Mouse (Mus musculus): Measurements from ENCODE around the gene Gsg1l.

The Gsg1l gene

DNA sequence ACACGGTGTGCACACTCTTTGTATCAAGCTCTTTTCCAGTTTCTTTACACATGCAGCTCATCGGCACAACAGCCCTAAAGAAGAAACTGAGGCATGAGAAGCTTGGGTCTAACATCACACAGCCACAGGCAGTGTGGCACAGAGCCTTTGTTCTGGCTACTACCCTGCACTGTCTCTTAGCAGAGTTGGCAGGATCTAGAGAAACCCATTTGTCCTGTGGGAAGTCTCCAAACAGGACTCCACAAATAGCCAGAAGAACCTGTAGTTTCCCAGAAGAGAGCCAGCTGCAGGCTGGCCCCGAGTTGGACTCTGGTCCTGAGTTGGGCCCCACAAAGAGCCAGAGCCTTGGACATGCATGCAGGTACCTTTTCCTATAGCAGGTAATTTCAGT, 49.9 kb downstream of the Gsg1l start:
- no peak for DNase-seq (ENCODE audit: low read depth, low spot score)

DNA sequence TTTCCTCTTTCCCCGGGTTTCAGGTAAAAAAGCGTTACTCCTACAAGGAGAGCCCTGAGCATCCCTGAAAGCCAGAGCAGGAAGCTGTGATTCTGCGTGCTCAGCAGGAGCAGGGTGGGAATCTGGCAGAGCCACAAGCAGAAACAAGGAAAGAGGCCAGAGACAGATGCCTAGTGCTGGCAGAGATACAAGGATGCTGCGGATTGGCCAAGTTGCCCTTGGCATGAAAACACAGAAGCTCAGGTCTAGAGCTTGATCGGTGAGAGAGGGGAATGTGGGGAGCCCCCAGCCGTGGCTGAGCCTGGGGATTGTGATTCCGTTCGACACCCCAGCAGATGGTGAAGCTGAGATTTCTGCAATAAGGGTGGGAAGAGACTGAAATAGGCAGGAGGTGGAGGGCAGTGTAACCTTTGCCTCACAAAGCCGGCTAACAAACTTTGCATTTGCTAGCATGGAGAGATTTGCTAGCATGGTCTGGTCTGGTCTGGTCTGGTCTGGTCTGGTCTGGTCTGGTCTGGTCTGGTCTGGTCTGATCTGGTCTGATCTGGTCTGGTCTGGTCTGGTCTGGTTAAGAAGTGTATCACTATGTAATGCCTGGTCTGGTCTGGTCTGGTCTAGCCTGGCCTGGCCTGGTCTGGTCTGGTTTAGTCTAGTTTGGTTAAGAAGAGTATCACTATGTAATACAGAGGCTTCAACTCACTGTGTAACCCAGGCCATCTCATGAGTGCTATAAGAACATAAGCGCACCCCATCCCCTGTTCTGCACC, 50.4 kb downstream of the Gsg1l start:
- no peak for DNase-seq (ENCODE audit: low read depth, low spot score)

DNA sequence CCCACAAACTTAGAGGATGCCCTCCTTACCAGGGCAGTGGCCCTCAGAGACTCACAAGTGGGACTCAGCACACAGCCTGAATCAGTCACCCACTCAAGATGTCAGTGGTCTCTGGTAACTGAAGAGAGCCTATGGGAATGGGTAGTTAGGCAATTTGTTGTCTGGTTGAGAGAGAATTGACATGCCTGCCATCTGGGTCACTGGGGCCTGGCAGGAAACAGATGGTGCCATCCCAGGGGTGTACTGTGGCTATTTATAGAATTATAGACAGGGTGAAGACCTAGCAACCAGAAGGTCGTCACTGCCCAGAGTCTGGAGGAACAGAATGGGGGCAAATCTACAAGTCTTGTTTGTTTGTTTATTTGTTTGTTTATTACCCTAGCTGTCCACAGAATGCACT, 54.8 kb downstream of the Gsg1l start:
- no peak for DNase-seq (ENCODE audit: low read depth, low spot score)

DNA sequence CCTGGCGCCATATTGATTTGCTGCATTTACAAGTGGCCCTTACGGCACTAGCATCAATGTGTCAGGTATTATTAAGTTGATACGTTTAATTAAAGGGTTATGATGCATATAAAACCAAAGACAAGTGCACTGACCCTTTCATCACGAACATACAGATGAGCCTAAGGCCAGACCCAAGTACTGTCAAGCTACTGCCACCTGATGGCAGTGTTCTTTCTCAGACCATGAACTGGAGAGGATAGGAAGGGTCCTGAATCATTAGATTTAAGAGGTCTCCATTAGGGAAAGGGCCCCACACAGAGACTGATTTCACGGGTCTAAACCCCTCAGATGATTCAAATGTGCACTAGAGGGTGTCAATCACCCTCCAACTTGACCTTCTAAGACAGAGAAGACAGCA, 55.6 kb downstream of the Gsg1l start:
- no peak for DNase-seq (ENCODE audit: low read depth, low spot score)

DNA sequence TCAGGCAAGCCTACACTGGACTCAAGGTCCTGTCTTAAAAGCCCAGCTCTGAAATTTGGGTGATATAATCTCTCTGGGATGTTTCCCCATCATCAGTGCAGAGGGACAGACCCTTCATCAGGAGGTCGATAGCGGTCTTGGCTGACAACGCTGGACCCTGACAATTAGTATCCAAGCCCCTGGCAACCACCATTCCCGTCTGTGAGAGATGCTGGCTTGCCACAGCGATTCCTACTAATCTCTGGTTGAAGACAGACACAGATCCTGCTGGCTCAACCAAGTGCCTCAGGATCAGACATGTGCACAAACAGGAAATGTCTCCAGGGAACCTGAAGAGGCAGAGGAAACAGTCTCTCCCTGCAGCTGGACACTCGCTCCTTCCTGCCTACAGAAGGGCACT, 62.2 kb downstream of the Gsg1l start:
- DNase-seq (ENCODE audit: low read depth, low spot score) = no peak

DNA sequence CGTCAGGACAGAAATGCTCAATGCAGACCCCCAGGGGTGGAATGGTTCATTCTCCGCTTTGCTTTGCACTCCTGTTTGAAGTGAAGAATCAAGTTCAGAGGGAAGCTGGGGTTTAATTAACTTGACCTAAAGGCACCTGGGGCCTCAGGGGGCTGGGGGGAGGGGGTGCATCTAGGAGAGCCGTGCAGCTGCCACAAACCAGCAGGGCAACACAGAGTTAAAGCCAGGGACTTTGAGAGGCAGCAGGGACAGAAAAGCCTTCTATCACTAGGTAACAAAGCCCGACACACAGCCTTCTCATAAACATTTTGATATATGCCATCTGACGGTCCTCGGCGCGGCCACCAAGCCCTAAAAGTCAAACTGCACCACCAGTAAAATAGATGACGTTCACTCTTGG, 62.9 kb downstream of the Gsg1l start:
- no peak for DNase-seq (ENCODE audit: low read depth, low spot score)

DNA sequence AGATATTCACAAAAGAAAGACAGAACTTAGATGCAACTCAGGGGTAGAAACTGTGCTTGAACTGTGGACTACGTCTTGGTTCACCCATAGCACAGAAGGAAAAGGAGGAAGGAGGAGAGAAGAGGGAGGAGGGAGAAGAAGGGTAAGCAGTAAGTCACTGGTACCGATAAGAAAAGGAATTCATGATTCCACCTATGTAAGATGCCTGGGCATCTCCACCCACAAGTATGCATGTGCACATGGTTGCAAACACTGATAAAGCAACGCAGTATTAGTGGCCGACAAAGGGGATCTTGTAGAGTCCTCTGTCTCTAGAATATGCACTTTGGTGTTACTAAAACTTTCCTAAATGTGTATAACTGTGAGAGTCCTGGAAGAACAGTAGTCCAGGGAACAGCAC, 64.8 kb downstream of the Gsg1l start:
- DNase-seq (ENCODE audit: low read depth, low spot score) = no peak

DNA sequence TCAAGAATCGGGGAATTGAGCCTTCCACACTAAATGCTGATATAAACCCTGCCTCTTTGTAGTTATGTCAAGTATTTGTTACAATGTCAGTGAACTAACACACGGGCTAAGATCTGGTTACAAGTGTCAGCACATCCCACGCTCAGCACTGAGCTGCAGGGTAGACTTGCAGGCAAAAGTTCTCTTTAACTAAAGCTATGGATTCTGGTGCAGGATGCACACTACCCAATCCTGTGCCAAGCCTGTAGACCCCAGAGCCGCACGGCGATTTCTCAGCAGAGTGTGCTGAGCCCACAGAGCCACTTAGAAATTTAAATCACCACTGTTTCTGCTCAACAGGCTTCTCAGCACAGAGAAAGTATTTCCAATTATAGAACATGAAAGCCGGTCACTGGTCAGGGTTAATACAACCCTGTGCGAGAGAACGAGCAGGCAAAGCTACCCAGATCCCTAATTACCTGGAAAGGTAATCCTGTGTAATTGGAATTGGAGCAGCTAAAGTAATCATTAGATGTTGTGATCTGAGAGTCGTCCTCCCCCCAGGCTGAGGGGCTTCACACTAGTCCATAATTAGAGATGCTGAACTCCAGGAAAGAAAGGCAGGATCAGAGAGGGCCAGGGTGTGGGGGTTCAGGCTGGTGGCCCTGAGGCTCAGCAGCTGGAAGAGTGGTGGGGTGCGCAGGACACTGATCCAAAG, 69.7 kb downstream of the Gsg1l start:
- no peak for DNase-seq (ENCODE audit: low read depth, low spot score)

DNA sequence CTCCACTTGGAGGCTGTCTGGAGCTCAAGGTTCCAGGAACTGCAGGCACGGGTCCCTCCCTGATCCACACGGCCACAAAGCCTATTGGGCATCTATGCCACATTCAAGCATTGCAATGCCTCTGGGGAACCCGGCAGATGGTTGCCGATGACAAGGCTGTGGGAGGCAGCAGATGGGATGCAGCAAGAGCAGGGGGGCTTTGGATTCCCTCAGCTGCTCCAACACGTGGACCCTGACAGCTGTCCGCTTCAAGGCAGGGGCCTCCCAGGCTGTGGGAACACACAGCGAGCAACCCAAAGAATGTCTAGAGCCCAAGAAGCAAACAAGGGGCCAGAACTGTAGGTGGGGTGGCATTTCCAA, 73.4 kb downstream of the Gsg1l start:
- no peak for DNase-seq (ENCODE audit: low read depth, low spot score)

DNA sequence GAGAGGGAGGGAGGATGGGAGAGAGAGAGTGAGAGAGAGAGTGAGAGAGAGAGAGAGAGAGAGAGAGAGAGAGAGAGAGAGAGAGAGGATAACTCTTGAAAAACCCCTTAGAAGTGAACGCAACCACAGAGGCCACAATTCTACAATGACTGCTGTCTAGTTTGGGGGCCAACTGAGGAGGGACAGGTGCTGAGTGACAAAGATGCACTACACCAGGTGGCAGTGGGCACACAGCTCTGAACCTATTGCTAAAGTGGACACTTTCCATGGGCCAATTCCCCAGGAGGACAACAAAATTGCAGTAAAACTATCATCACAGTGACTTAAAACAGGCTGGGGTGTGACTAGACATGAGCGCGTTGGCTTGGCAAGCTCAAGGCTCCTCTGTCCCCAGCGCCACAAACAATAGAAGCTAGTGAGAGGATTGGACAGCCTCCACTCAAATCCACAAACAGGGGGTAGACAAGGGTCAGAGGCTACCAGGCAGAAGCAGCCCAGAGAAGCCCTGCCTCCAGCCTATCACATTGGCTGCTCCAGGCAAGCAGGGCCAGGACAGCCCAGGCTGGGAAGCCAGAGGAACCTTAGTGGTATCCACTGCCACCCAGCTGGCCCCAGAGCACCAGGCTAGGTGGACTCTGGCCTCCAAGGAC, 73.9 kb downstream of the Gsg1l start:
- no peak for DNase-seq (ENCODE audit: low read depth, low spot score)

DNA sequence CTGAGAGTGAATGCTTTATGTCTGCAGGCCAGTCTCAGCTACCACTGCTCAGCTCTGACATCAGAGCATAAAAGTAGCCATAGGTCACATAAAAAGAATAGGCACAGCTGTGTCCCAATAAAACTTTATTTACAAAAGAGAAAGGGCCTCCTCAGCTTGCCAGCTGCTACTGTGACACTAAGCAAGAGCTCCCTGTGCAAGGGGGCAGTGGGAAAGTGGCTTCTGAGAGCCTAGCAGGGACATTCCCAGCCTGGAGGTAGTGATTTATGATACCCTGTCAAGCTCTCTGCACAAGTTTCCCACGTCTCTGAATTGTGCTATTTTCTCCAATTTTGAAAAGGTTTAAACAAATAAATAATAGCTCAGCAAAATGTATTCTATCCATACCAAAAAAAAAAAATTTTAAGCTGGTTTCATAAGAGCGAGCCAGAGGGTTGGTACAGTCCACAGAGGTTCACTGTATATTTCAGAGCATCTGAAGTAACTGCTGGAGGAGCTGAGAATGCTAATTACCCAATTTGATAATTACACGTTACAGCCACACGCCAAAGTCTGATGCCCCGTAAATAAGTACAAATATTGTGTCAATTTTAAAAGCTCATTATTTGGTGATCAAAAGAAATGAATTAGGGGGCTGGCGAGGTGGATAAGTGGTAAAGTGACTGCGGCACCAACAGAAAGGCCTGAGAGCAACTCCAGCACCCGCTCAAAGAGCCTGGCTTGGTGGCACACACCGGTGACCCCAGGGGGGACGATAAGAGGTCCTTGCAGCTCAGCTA, 74.9 kb downstream of the Gsg1l start:
- DNase-seq (ENCODE audit: low read depth, low spot score) = no peak

DNA sequence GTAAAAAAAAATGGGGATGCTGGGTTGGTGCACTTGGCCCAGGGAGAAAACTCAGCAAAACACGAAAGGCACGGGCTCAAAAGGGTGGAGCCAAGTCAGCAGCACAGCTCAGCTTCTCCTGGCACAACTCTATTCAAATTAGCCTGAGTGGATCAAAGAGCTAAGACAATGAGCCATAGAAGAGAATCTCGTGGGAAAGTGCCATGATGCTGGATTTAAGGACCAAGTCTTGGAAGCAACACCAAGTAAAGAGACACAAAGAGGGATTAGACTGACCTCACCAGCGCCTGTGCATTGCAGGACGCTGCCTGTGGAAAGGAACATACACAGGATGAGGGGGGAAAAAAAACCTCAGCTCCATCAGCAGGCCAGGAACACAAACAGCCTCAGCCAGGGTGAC, 76.9 kb downstream of the Gsg1l start:
- DNase-seq (ENCODE audit: low read depth, low spot score) = no peak

DNA sequence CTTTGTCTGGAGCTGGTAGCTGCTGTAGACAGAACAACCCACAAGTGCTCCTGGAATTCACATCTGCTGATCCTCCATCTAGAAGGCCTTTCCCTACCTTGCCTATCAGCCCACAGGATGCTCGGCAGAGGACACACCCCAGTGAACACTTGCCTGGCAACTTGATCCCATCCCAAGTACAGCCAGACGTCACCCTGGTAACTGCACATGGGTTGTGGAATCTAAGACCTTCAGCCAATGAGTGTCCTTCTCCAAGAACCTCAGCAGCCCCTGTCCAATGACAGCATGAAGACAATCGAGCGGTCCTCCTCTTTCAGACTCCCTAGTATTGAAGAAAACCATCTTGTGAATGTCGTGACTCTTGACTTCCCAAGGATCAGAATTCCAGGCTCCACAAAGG, 80.5 kb downstream of the Gsg1l start:
- DNase-seq (ENCODE audit: low read depth, low spot score) = no peak

DNA sequence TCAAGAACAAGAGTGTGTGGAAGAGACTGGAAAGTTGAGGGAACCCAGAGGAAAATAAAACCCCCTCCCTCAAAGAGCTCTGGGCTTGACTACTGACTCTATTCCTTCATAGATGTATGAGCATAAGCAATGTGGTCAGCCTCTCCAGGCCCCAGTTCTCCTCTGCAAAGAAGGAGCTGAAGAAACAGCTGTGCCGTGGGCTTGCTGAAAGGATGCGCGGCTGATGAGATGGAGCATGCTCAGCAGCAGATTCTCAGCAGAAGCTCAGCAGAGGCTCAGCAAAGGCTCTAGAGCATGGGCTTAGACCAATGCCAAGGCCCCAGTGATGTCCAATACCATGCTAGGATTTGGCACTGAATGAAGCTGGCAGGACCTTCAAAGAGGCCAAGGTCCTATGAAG, 82.3 kb downstream of the Gsg1l start:
- DNase-seq (ENCODE audit: low read depth, low spot score) = no peak

DNA sequence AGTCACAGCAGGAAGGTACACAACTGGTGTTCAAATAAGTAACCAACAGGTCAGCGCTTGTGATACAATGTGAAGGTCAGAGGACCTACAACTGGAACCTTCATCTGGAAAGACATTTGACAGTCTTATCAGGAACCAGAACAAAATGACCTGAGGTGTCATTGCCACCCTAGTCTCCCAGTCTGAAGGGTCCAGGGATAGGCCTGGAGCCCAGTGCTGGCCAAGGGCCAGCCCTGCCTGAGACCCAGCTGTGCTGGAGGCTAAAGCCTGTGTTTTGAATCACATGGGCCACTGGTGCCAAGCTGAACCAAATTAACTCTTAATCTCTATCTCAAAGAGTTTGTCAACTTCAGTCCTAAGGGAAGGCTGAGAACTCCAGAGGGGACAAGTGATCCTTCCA, 86.1 kb downstream of the Gsg1l start:
- no peak for DNase-seq (ENCODE audit: low read depth, low spot score)

DNA sequence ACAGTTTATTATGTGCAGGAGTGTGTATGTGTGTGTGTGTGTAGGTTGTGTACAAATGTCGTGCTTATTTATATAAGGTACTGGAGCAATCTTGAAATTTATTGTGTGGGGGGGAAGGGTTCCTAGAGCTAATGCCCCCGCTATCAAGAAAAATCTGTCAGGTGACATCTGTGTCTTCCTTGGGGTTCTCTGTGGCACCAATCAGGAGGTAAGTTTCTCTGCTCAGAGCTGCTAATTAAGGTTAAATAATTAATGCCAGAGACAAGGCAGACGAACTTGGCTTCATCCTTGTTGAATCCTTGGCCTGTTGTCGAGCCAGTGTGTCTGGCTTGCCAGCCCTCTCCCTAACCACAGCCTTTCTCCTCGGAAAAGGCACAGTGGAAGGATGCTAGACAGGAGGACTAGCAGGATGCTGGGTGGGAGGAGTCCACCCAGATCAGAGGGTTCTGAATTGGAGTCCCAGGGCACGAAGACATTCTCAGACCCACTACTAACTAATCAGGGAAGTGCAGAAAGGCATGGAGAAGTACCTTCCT, 89.8 kb downstream of the Gsg1l start:
- no peak for DNase-seq (ENCODE audit: low read depth, low spot score)

DNA sequence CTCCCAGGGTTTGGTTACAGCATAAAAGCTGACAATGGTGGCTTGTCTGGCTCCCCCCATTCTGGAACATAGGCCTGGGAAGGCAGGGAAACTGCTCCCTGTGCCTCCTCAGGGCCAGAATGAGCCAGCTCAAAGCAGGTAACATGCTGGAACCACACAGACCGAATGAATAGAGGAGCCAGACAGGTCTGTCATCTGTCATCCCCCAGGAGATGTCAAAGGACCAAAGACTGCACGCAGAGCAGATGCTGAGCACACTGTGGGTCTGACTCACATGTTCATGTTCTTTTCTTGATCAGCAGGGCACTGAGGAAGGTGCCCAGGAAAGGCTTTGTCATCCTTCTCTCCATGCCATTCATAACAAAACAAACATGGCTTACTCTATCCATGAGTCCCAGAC, 90.4 kb downstream of the Gsg1l start:
- no peak for DNase-seq (ENCODE audit: low read depth, low spot score)

DNA sequence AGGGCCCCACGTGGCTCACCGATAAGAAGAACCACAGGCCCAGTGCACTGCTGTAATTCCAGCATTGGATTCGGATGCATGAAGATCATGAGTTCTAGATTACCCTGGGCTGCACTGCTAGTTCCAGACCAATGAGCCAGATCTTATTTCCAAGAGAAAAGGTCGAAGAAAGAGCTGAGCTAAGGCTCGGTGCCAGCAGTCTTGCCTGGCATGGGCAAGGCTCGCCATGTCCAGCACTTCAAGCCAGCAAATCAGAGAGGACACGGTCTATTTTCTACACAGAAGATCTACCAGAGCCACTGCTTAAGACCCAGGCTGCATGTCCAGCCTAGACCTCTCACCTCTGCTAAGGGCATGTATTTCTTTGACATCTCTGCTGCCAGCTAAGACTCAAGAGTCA, 92.2 kb downstream of the Gsg1l start:
- DNase-seq (ENCODE audit: low read depth, low spot score) = no peak

DNA sequence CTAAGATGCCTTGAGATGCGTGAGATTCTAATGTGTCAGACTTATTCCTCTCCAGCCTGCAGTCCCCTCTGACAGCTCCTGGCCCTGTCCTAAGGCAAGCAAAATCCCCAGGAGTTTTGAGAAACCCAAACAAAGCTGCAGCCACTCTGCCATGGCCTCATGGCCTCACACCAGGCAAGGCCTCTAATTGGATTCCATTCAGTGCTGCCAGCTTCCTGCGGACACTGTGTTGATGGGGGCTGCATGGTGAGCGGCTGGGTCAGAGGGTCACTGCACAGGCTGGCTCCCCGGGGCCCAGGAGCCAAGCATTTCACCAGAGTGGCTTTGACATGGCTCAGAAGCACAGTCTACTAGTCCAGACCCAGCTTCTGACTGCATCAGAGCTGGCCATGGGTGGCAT, 92.7 kb downstream of the Gsg1l start:
- no peak for DNase-seq (ENCODE audit: low read depth, low spot score)

DNA sequence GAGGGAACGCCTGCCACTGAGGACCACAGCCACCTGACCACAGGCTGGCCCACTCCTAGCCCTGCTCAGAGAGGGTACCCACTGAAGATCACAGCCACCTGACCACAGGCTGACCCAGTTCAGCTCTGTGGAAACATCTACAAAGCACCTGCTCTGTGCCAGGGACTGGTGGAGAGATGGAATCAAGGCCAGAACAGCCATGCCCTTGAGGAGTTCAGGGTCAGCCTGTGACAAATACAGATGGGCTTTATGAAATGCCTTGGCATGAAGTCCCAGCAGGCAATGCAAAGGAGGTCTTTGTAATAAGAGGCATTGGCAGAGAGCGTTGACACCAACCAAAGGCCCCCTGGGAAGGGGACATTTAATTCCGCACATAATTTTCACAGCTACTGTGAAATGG, 93.9 kb downstream of the Gsg1l start:
- no peak for DNase-seq (ENCODE audit: low read depth, low spot score)

DNA sequence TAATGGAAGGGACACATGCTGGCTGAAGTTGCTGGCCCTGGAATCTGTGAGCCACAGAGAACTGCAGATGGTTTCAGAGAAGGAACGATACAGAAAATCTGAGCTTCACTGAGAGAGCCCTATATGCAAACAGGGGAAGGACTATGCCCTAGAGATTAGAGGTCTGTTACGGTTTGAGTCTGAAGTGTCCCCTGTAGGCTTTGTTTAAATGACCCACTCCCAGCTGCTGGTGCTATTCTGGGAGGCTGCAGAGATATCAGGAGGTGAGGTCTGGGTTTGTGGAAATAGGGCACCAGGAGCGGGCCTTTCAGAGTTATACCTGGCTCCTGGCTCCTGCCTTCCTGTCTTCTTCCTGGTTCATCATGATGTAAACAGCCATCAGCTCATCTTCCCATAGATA, 95.1 kb downstream of the Gsg1l start:
- no peak for DNase-seq (ENCODE audit: low read depth, low spot score)

DNA sequence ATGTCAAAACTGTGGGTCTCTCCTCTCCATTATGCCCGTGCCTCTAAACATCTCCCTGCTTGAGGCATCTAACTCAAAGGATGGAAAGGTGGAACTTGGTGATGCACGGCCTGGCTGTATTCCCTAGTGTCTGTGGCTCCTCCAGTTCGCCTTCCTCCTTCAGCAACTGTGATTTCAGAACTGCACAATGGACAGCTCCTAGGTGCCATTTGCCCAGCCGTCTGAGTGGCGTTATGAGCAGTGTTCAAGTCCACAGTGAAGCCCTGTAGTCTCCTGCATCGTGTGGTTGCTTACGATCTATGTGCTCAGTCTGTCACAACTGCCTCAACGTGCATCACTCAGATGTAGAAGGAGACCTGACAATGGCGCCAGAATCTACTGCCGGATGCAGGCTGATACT, 96.6 kb downstream of the Gsg1l start:
- DNase-seq (ENCODE audit: low read depth, low spot score) = no peak

Data from CD4-positive, CD25-positive, alpha-beta regulatory T cell, adult 2 months (primary cell).